Mouse (Mus musculus) liver, embryonic 14.5 days (tissue): ENCODE results near the gene Sirt7. TPM values are rescaled to one million over a fixed set of nuclear protein-coding genes. Genes with fewer than 3 reads are reported as not detected.
A peak's percentile ranks its signal among the peaks of the same experiment; 100 is the strongest.

Experiments used
- ATAC-seq: fragments of 200-750 bp; cut with Nextera tagmentation; 2 replicates; pipeline ENCODE4 v1.8.0; 2017; ENCODE audit warnings: moderate number of reproducible peaks, mild to moderate bottlenecking, moderate library complexity; ENCODE audit not compliant: insufficient read depth
- DNase-seq, 3 experiments: peaks; one replicate each; pipeline ENCODE4 v3.0.0-alpha.2; 2012 to 2013; ENCODE audit warnings: low read depth in 3 of 3, low spot score in 3 of 3
- H3K27ac ChIP-seq: fragments of 300-500 bp; sonication (generic); 2 replicates; pipeline ENCODE4 v1.5.1; 2014; ENCODE audit warnings: moderate library complexity, mild to moderate bottlenecking, control low read depth, inconsistent platforms
- H3K27me3 ChIP-seq: fragments of 300-500 bp; sonication (generic); 2 replicates; pipeline ENCODE4 v1.6.1; 2014; ENCODE audit warnings: mild to moderate bottlenecking, low read length, moderate library complexity; ENCODE audit not compliant: control insufficient read depth, insufficient read depth
- H3K36me3 ChIP-seq: fragments of 300-500 bp; sonication (generic); replicated peaks from 2 replicates; pipeline ENCODE4 v1.6.1; 2014; ENCODE audit warnings: low read depth; ENCODE audit not compliant: control insufficient read depth, insufficient read depth
- H3K4me1 ChIP-seq, 2 experiments: fragments of 200-500 bp in 1 of 2; fragments of 300-500 bp in 1 of 2; sonication (generic) in 1 of 2; replicated peaks; 2 replicates each; pipeline ENCODE4 v1.6.1; 2012 to 2014; ENCODE audit warnings: antibody characterized with exemption in 1 of 2, inconsistent platforms in 1 of 2, low read length in 1 of 2; ENCODE audit not compliant: control insufficient read depth in 2 of 2, insufficient read depth in 2 of 2
- H3K4me2 ChIP-seq: fragments of 300-500 bp; sonication (generic); 2 replicates; pipeline ENCODE4 v1.6.1; 2014; ENCODE audit warnings: low read depth, mild to moderate bottlenecking, control low read depth, moderate library complexity
- H3K4me3 ChIP-seq, 2 experiments: fragments of 200-500 bp in 1 of 2; fragments of 300-500 bp in 1 of 2; sonication (generic) in 1 of 2; 2 replicates each; pipeline ENCODE4 v1.5.1; 2012 to 2014; ENCODE audit warnings: low read depth in 2 of 2, low read length in 2 of 2, mild to moderate bottlenecking in 2 of 2, control low read depth in 1 of 2, inconsistent platforms in 1 of 2, moderate library complexity in 1 of 2; ENCODE audit not compliant: insufficient read depth in 1 of 2
- H3K9ac ChIP-seq: fragments of 300-500 bp; sonication (generic); replicated peaks from 2 replicates; pipeline ENCODE4 v1.6.1; 2014; ENCODE audit warnings: mild to moderate bottlenecking, control low read depth, moderate library complexity
- H3K9me3 ChIP-seq: fragments of 300-500 bp; sonication (generic); 2 replicates; pipeline ENCODE4 v1.6.1; 2016; ENCODE audit warnings: low read length, mixed read lengths; ENCODE audit not compliant: control insufficient read depth
- CTCF ChIP-seq: IDR thresholded peaks from 2 replicates; pipeline ENCODE4 v1.5.1; 2016; ENCODE audit warnings: antibody characterized with exemption, low read depth, control low read depth
- EP300 ChIP-seq: IDR thresholded peaks from 2 replicates; pipeline ENCODE4 v1.6.1; 2016; ENCODE audit warnings: antibody characterized with exemption, low read depth
- WGBS: fragments of 180-500 bp; shearing (Covaris S2); extraction: QIAGEN DNeasy Blood & Tissue Kit; methylation state at CpG from one replicate; pipeline ENCODE4 v1.1.7; 2014; ENCODE audit not compliant: insufficient replicate concordance; 5-methylcytosine and 5-hydroxymethylcytosine counted together
- polyA plus RNA-seq, 2 experiments: library from polyadenylated mRNA; depleted of rRNA in 1 of 2; stranded (reverse) in 1 of 2; unstranded in 1 of 2; fragments of >200 nt; fragmentation: Nextera tagmentation in 1 of 2; extraction: Ambion mirVana in 1 of 2; gene quantifications; 2 replicates each; pipeline versions ENCODE4 v1.2.1 to v1.2.3; 2012 to 2014

The Sirt7 gene
- polyA plus RNA-seq, 2 experiments, result 22.0 to 30.8 TPM

GRCm38 (mm10) chr11:120631726-120632448 is 6.8 kb upstream of the Sirt7 start:
- ATAC-seq, result peak; percentile 19; the same call in 1 of the 2 replicates
- 33% methylated on average over 4 of the region's 4 CpGs for WGBS
- TF ChIP-seq EP300 (no peak), CTCF (no peak)
- Histone ChIP-seq H3K9ac (peak overlapping the region; percentile 99), H3K9me3 (no peaks in the 10 kb centered on the region), H3K36me3 (peaks cover 9% of the 10 kb centered on the region), H3K4me3 (peak overlapping the region; percentile 64 to 89), H3K27me3 (no peaks in the 10 kb centered on the region), H3K4me1 (peaks cover 36 to 41% of the 10 kb centered on the region in 2 experiments), H3K4me2 (peak overlapping the region; percentile 75), H3K27ac (peak overlapping the region; percentile 99)
- peak in 2 of 3 experiments; percentile 67 to 72 for DNase-seq

- peaks cover 9% of the 10 kb centered on the region for H3K36me3 ChIP-seq
- 1% methylated on average over 7 of the region's 7 CpGs for WGBS
- TF ChIP-seq CTCF, result no peak
- TF ChIP-seq EP300, result no peak
- no peaks in the 10 kb centered on the region for H3K27me3 ChIP-seq
- peak overlapping the region; percentile 99 for H3K27ac ChIP-seq
- H3K9me3 ChIP-seq, result no peaks in the 10 kb centered on the region
- no peak for DNase-seq
- ATAC-seq, result no peak
- H3K4me1 ChIP-seq, result peaks cover 36 to 46% of the 10 kb centered on the region in 2 experiments
- H3K4me3 ChIP-seq, result peak overlapping the region; percentile 64 to 89
- peak overlapping the region; percentile 75 for H3K4me2 ChIP-seq
- H3K9ac ChIP-seq, result peak overlapping the region; percentile 99
These were observed 6.1 kb upstream of the Sirt7 start for GRCm38 (mm10) chr11:120630881-120631725.

- TF ChIP-seq EP300, result no peak
- TF ChIP-seq CTCF, result no peak
- peaks cover 37 to 52% of the 10 kb centered on the region in 2 experiments for H3K4me1 ChIP-seq
- H3K4me2 ChIP-seq, result peak overlapping the region; percentile 75
- H3K27me3 ChIP-seq, result no peaks in the 10 kb centered on the region
- H3K36me3 ChIP-seq, result peaks cover 9% of the 10 kb centered on the region
- H3K9ac ChIP-seq, result peak overlapping the region; percentile 99
- no peaks in the 10 kb centered on the region for H3K9me3 ChIP-seq
- peak overlapping the region; percentile 64 to 89 for H3K4me3 ChIP-seq
- H3K27ac ChIP-seq, result peak overlapping the region; percentile 99
- WGBS, result 23% methylated on average over 5 of the region's 5 CpGs
- DNase-seq (no peak), ATAC-seq (peak; percentile 27)
These were observed 5.4 kb upstream of the Sirt7 start for GRCm38 (mm10) chr11:120630401-120630871.

GRCm38 (mm10) chr11:120629911-120630310 is 4.9 kb upstream of the Sirt7 start:
- Histone ChIP-seq H3K27me3 (no peaks in the 10 kb centered on the region), H3K27ac (peak overlapping the region; percentile 99), H3K9ac (peak overlapping the region; percentile 99), H3K4me3 (peak overlapping the region; percentile 64 to 89), H3K4me2 (peak overlapping the region; percentile 75), H3K9me3 (no peaks in the 10 kb centered on the region), H3K4me1 (peaks cover 41 to 55% of the 10 kb centered on the region in 2 experiments), H3K36me3 (peaks cover 9% of the 10 kb centered on the region)
- DNase-seq (peak; percentile 77 to 78 (median 78)), ATAC-seq (peak; percentile 50)
- 0% methylated on average over 7 of the region's 7 CpGs for WGBS
- TF ChIP-seq CTCF (no peak), EP300 (peak; percentile 41; the same call in 1 of the 2 replicates)
